Mouse (Mus musculus) hindbrain, embryonic 12.5 days (tissue): ENCODE measurements at regions not wholly inside any gene's neighbourhood (a gene's known extent, or its start where the extent isn't known, plus 50 kb on each side); places are given as distances from the start of the nearest gene placed in this dataset.
"Not testable (repeated sequence)": the region's sequence is repeated elsewhere in the genome, so short reads cannot be mapped to it uniquely, and the experiment has no call there.

Experiments used
- ATAC-seq: fragments of 200-750 bp; cut with Nextera tagmentation; 2 replicates; pipeline ENCODE4 v1.8.0; 2017; ENCODE audit warnings: moderate TSS enrichment; ENCODE audit not compliant: low FRiP score
- H3K27ac ChIP-seq: fragments of 300-500 bp; sonication (generic); 2 replicates; pipeline ENCODE4 v1.5.1; 2016; ENCODE audit warnings: mild to moderate bottlenecking
- H3K27me3 ChIP-seq: fragments of 300-500 bp; sonication (generic); 2 replicates; pipeline ENCODE4 v1.6.1; 2016; ENCODE audit warnings: mild to moderate bottlenecking
- H3K36me3 ChIP-seq: fragments of 300-500 bp; sonication (generic); 2 replicates; pipeline ENCODE4 v1.6.1; 2016; ENCODE audit warnings: mild to moderate bottlenecking
- H3K4me1 ChIP-seq: fragments of 300-500 bp; sonication (generic); 2 replicates; pipeline ENCODE4 v1.6.1; 2016
- H3K4me2 ChIP-seq: fragments of 300-500 bp; sonication (generic); replicated peaks from 2 replicates; pipeline ENCODE4 v1.6.1; 2016; ENCODE audit warnings: mild to moderate bottlenecking
- H3K4me3 ChIP-seq: fragments of 300-500 bp; sonication (generic); 2 replicates; pipeline ENCODE4 v1.5.1; 2016; ENCODE audit warnings: mild to moderate bottlenecking
- H3K9ac ChIP-seq: fragments of 300-500 bp; sonication (generic); 2 replicates; pipeline ENCODE4 v1.6.1; 2016; ENCODE audit warnings: mild to moderate bottlenecking, moderate library complexity
- H3K9me3 ChIP-seq: fragments of 300-500 bp; sonication (generic); replicated peaks from 2 replicates; pipeline ENCODE4 v1.6.1; 2016; ENCODE audit warnings: mild to moderate bottlenecking
- WGBS: fragments of 180-500 bp; shearing (Covaris S2); methylation state at CpG from one replicate; pipeline ENCODE4 v1.1.7; 2016; 5-methylcytosine and 5-hydroxymethylcytosine counted together

- no peaks in the 10 kb centered on the region for H3K36me3 ChIP-seq
Measured at GRCm38 (mm10) chr8:57383746-57384320, 63.0 kb downstream of the Hand2 start.

GRCm38 (mm10) chr8:57387627-57388026 is 66.8 kb downstream of the Hand2 start:
- H3K4me1 ChIP-seq: no peaks in the 10 kb centered on the region
- ATAC-seq: no peak
- H3K27ac ChIP-seq: no peak overlapping the region
- WGBS: 86% methylated on average over 5 of the region's 5 CpGs
- H3K9me3 ChIP-seq: no peaks in the 10 kb centered on the region
- H3K9ac ChIP-seq: no peak overlapping the region
- H3K36me3 ChIP-seq: no peaks in the 10 kb centered on the region
- H3K4me3 ChIP-seq: no peak overlapping the region
- no peak overlapping the region for H3K4me2 ChIP-seq
- H3K27me3 ChIP-seq: no peaks in the 10 kb centered on the region

More at GRCm38 (mm10) chr8:57383746-57384320, 63.0 kb downstream of the Hand2 start:
- no peak for ATAC-seq
- 80% methylated on average over 9 of the region's 9 CpGs for WGBS
- H3K27me3 ChIP-seq: no peaks in the 10 kb centered on the region
- H3K4me1 ChIP-seq: no peaks in the 10 kb centered on the region
- no peak overlapping the region for H3K9ac ChIP-seq
- no peaks in the 10 kb centered on the region for H3K9me3 ChIP-seq
- H3K4me3 ChIP-seq: no peak overlapping the region
- no peak overlapping the region for H3K27ac ChIP-seq
- no peak overlapping the region for H3K4me2 ChIP-seq

GRCm38 (mm10) chr8:57388579-57388978 is 67.1 kb upstream of the Scrg1 start:
- Histone ChIP-seq H3K9ac (no peak overlapping the region), H3K9me3 (no peaks in the 10 kb centered on the region), H3K27ac (no peak overlapping the region), H3K4me2 (no peak overlapping the region), H3K36me3 (no peaks in the 10 kb centered on the region), H3K4me1 (no peaks in the 10 kb centered on the region), H3K4me3 (no peak overlapping the region), H3K27me3 (no peaks in the 10 kb centered on the region)
- WGBS: 91% methylated on average over 4 of the region's 4 CpGs
- no peak for ATAC-seq

- H3K27me3 ChIP-seq: no peaks in the 10 kb centered on the region
- no peak overlapping the region for H3K4me3 ChIP-seq
- no peak overlapping the region for H3K4me2 ChIP-seq
- no peak overlapping the region for H3K9ac ChIP-seq
- 89% methylated on average over 3 of the region's 3 CpGs for WGBS
- no peaks in the 10 kb centered on the region for H3K9me3 ChIP-seq
- H3K4me1 ChIP-seq: 0 out of 2 replicates have a peak, but pooled peaks cover 5% of the 10 kb centered on the region
- ATAC-seq: no peak
- H3K36me3 ChIP-seq: no peaks in the 10 kb centered on the region
- no peak overlapping the region for H3K27ac ChIP-seq
Measured at GRCm38 (mm10) chr8:57397999-57398635, 57.6 kb upstream of the Scrg1 start.

GRCm38 (mm10) chr8:57400171-57400570 is 55.6 kb upstream of the Scrg1 start:
- H3K9ac ChIP-seq, H3K4me1 ChIP-seq, H3K4me2 ChIP-seq, H3K27me3 ChIP-seq, H3K4me3 ChIP-seq, H3K9me3 ChIP-seq, ATAC-seq, H3K27ac ChIP-seq, H3K36me3 ChIP-seq: not testable (repeated sequence)

GRCm38 (mm10) chr8:57400776-57401631 is 54.7 kb upstream of the Scrg1 start:
- H3K4me1 ChIP-seq: 0 out of 2 replicates have a peak, but pooled peaks cover 5% of the 10 kb centered on the region
- no peaks in the 10 kb centered on the region for H3K9me3 ChIP-seq
- WGBS: 43% methylated on average over 12 of the region's 12 CpGs
- no peak overlapping the region for H3K4me2 ChIP-seq
- H3K9ac ChIP-seq: no peak overlapping the region
- H3K27me3 ChIP-seq: peaks cover 3% of the 10 kb centered on the region; the same call in 1 of the 2 replicates
- ATAC-seq: peak; percentile 46; the same call in 1 of the 2 replicates
- H3K36me3 ChIP-seq: no peaks in the 10 kb centered on the region
- no peak overlapping the region for H3K27ac ChIP-seq
- H3K4me3 ChIP-seq: no peak overlapping the region

GRCm38 (mm10) chr8:57401661-57402060 is 54.1 kb upstream of the Scrg1 start:
- H3K27me3 ChIP-seq: peaks cover 4% of the 10 kb centered on the region; the same call in 1 of the 2 replicates
- no peak overlapping the region for H3K4me3 ChIP-seq
- H3K27ac ChIP-seq: no peak overlapping the region
- no peak overlapping the region for H3K9ac ChIP-seq
- WGBS: 66% methylated on average over 1 of the region's 1 CpGs
- H3K4me2 ChIP-seq: no peak overlapping the region
- H3K9me3 ChIP-seq: no peaks in the 10 kb centered on the region
- 0 out of 2 replicates have a peak, but pooled peaks cover 5% of the 10 kb centered on the region for H3K4me1 ChIP-seq
- no peaks in the 10 kb centered on the region for H3K36me3 ChIP-seq
- ATAC-seq: no peak

GRCm38 (mm10) chr8:57402200-57402599 is 53.5 kb upstream of the Scrg1 start:
- Histone ChIP-seq H3K4me3 (no peak overlapping the region), H3K36me3 (no peaks in the 10 kb centered on the region), H3K4me1 (0 out of 2 replicates have a peak, but pooled peaks cover 5% of the 10 kb centered on the region), H3K9me3 (no peaks in the 10 kb centered on the region), H3K4me2 (no peak overlapping the region), H3K27me3 (peaks cover 7% of the 10 kb centered on the region; the same call in 1 of the 2 replicates), H3K27ac (no peak overlapping the region), H3K9ac (no peak overlapping the region)
- WGBS: 35% methylated on average over 5 of the region's 5 CpGs
- ATAC-seq: no peak

- no peak for ATAC-seq
- H3K36me3 ChIP-seq: no peaks in the 10 kb centered on the region
- no peak overlapping the region for H3K4me2 ChIP-seq
- H3K27ac ChIP-seq: no peak overlapping the region
- 0 out of 2 replicates have a peak, but pooled peaks cover 5% of the 10 kb centered on the region for H3K4me1 ChIP-seq
- H3K4me3 ChIP-seq: no peak overlapping the region
- no peaks in the 10 kb centered on the region for H3K9me3 ChIP-seq
- WGBS: 78% methylated on average over 11 of the region's 11 CpGs
- peaks cover 16% of the 10 kb centered on the region; the same call in 1 of the 2 replicates for H3K27me3 ChIP-seq
- no peak overlapping the region for H3K9ac ChIP-seq
Measured at GRCm38 (mm10) chr8:57403640-57404180, 52.0 kb upstream of the Scrg1 start.

- H3K4me1 ChIP-seq: peaks cover 12% of the 10 kb centered on the region
- H3K36me3 ChIP-seq: no peaks in the 10 kb centered on the region
- no peak overlapping the region for H3K4me2 ChIP-seq
- no peaks in the 10 kb centered on the region for H3K9me3 ChIP-seq
- no peak overlapping the region for H3K9ac ChIP-seq
- 23% methylated on average over 11 of the region's 11 CpGs for WGBS
- peaks cover 26% of the 10 kb centered on the region for H3K27me3 ChIP-seq
- H3K27ac ChIP-seq: no peak overlapping the region
- ATAC-seq: no peak
- H3K4me3 ChIP-seq: no peak overlapping the region
Measured at GRCm38 (mm10) chr8:57405277-57405817, 50.4 kb upstream of the Scrg1 start.
